Mouse (Mus musculus) stomach, embryonic 14.5 days (tissue): ENCODE data around the gene Agpat2. TPM values are rescaled to one million over a fixed set of nuclear protein-coding genes. Genes with fewer than 3 reads are reported as not detected.
A peak's percentile ranks its signal among the peaks of the same experiment; 100 is the strongest.

Experiments used
- ATAC-seq: fragments of 200-750 bp; cut with Nextera tagmentation; 2 replicates; pipeline ENCODE4 v1.8.0; 2017; ENCODE audit warnings: low read depth, moderate TSS enrichment; ENCODE audit not compliant: insufficient number of reproducible peaks, insufficient read depth, low FRiP score
- H3K27ac ChIP-seq: fragments of 300-500 bp; sonication (generic); 2 replicates; pipeline ENCODE4 v1.5.1; 2014; ENCODE audit warnings: mild to moderate bottlenecking, low read length, moderate library complexity, mixed read lengths
- H3K27me3 ChIP-seq: fragments of 300-500 bp; sonication (generic); 2 replicates; pipeline ENCODE4 v1.6.1; 2014; ENCODE audit warnings: low read length, control low read depth, mixed read lengths; ENCODE audit not compliant: control insufficient read depth, insufficient read depth
- H3K36me3 ChIP-seq: fragments of 300-500 bp; sonication (generic); 2 replicates; pipeline ENCODE4 v1.6.1; 2014; ENCODE audit warnings: mild to moderate bottlenecking, control low read depth, low read length, moderate library complexity, mixed read lengths; ENCODE audit not compliant: control insufficient read depth, insufficient read depth
- H3K4me1 ChIP-seq: fragments of 300-500 bp; sonication (generic); 2 replicates; pipeline ENCODE4 v1.6.1; 2014; ENCODE audit warnings: low read length, control low read depth, mixed read lengths; ENCODE audit not compliant: control insufficient read depth, insufficient read depth
- H3K4me2 ChIP-seq: fragments of 300-500 bp; sonication (generic); replicated peaks from 2 replicates; pipeline ENCODE4 v1.6.1; 2014; ENCODE audit warnings: low read depth, low read length, control low read depth
- H3K4me3 ChIP-seq: fragments of 300-500 bp; sonication (generic); 2 replicates; pipeline ENCODE4 v1.5.1; 2014; ENCODE audit warnings: low read depth, low read length, control low read depth
- H3K9ac ChIP-seq: fragments of 300-500 bp; sonication (generic); replicated peaks from 2 replicates; pipeline ENCODE4 v1.6.1; 2014; ENCODE audit warnings: low read depth, mild to moderate bottlenecking, control low read depth, low read length, moderate library complexity, mixed read lengths
- H3K9me3 ChIP-seq: fragments of 300-500 bp; sonication (generic); 2 replicates; pipeline ENCODE4 v1.6.1; 2016; ENCODE audit warnings: low read depth, low read length, control low read depth; ENCODE audit not compliant: control insufficient read depth
- WGBS: fragments of 180-500 bp; shearing (Covaris S2); extraction: QIAGEN DNeasy Blood & Tissue Kit; methylation state at CpG from one replicate; pipeline ENCODE4 v1.1.7; 2014; 5-methylcytosine and 5-hydroxymethylcytosine counted together
- microRNA counts: library from miRNA; unstranded; fragments of <30 nt; microRNA quantifications from one replicate; lab custom pipeline; 2016
- microRNA-seq: library from miRNA; unstranded; fragments of <30 nt; microRNA quantifications from one replicate; pipeline ENCODE4, GENCODE M21; 2016
- polyA plus RNA-seq: library from polyadenylated mRNA; unstranded; fragments of >200 nt; fragmentation: Nextera tagmentation; extraction: Ambion mirVana; gene quantifications from 2 replicates; pipeline ENCODE4 v1.2.1, GENCODE M21; 2014

The Agpat2 gene
- polyA plus RNA-seq, 1 experiment from 2014 or later = 43.7 TPM

DNA sequence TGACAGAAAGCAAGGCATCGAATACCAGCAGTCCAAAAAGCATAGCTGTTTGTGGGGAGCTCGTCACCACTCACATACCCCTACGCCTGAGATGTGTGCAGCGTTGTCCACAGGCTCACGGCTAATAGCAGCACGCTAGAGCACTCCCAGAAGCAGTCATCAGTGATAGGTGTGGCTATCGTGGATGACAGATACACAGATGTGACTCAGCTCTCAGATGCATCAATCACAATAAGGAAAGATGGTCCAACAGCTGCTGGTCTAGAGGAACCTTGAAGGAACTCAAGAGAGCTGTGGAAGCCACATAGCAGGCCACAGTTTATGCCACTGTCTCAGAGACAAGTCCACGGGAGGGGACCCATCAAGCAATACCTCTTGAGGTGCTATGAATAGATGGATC, 60.4 kb downstream of the Agpat2 start:
- H3K4me3 ChIP-seq = no peak overlapping the region
- no peaks in the 10 kb centered on the region for H3K36me3 ChIP-seq
- no peak overlapping the region for H3K27ac ChIP-seq
- WGBS = 82% methylated on average over 8 of the region's 8 CpGs
- no peak overlapping the region for H3K9ac ChIP-seq
- no peaks in the 10 kb centered on the region for H3K9me3 ChIP-seq
- peaks cover 14% of the 10 kb centered on the region for H3K4me1 ChIP-seq
- no peak overlapping the region for H3K4me2 ChIP-seq
- H3K27me3 ChIP-seq = no peaks in the 10 kb centered on the region
- ATAC-seq = no peak

DNA sequence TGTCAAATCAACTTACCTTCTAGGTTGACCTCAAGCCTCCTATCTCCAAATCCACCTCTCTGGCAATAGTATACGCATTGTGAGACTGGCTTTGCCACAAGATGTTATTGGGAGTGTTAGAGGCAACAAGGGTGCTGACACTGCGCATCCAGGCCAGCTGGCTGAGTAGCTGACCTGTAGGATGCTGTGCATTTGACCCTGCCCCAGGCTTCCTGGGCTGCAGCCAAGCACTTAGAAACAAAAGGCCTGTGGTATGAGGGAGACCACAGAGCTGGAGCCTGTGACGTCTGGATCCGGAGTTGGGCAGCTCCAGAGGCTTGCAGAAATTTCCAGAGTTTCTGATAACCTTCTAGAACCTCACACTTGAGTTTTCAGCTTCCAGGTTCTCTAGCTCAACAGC, 61.1 kb downstream of the Agpat2 start:
- no peaks in the 10 kb centered on the region for H3K36me3 ChIP-seq
- 69% methylated on average over 4 of the region's 4 CpGs for WGBS
- H3K27ac ChIP-seq = no peak overlapping the region
- H3K9me3 ChIP-seq = no peaks in the 10 kb centered on the region
- no peak for ATAC-seq
- H3K4me3 ChIP-seq = no peak overlapping the region
- H3K9ac ChIP-seq = no peak overlapping the region
- no peaks in the 10 kb centered on the region for H3K27me3 ChIP-seq
- H3K4me1 ChIP-seq = peaks cover 12% of the 10 kb centered on the region
- no peak overlapping the region for H3K4me2 ChIP-seq

MicroRNA genes within 50 kb of the gene (microRNA counts, 519-probe panel; counts per million panel counts)
- 4,613 counts per million, percentile 91 among the panel's probes with 10 or more counts for microRNA mmu-miR-126-3p (lab: Ali Mortazavi, UCI)
- microRNA mmu-miR-126-5p (lab: Ali Mortazavi, UCI) = 3,709 counts per million, percentile 74 among the panel's probes with 10 or more counts

Small RNAs within 50 kb of the gene (microRNA-seq; reads per million reads assigned to microRNA genes)
- gene Mir126a (not detected), gene Mir126b (not detected)

Other genes starting within 250 kb of the Agpat2 start
- gene Card9, start 243.5 kb downstream of the Agpat2 start, polyA plus RNA-seq = 0.51 and 0.88 TPM in 2 replicates
- gene Snapc4, start 223.8 kb downstream of the Agpat2 start, polyA plus RNA-seq = 29.4 and 32.2 TPM in 2 replicates
- 102 and 117 TPM in 2 replicates for gene Entr1, start 215.1 kb downstream of the Agpat2 start, polyA plus RNA-seq
- gene Pmpca, start 215.1 kb downstream of the Agpat2 start, polyA plus RNA-seq = 83.2 and 86.5 TPM in 2 replicates
- 20.0 and 24.0 TPM in 2 replicates for gene Inpp5e, start 195.2 kb downstream of the Agpat2 start, polyA plus RNA-seq
- 33.4 and 37.7 TPM in 2 replicates for gene Sec16a, start 159.2 kb downstream of the Agpat2 start, polyA plus RNA-seq
- 29.5 and 31.7 TPM in 2 replicates for gene Notch1, start 87.8 kb downstream of the Agpat2 start, polyA plus RNA-seq
- gene Egfl7, start 24.4 kb downstream of the Agpat2 start, polyA plus RNA-seq = 113 and 120 TPM in 2 replicates
- gene Gm20532, start 17.8 kb downstream of the Agpat2 start, polyA plus RNA-seq = not detected in 2 replicates
- 37.7 and 38.5 TPM in 2 replicates for gene Fam69b, start 24.0 kb upstream of the Agpat2 start, polyA plus RNA-seq
- gene Lcn4, start 66.9 kb upstream of the Agpat2 start, polyA plus RNA-seq = not detected in 2 replicates